Mouse (Mus musculus) effector memory CD4-positive, alpha-beta T cell, adult 5 months (primary cell): ENCODE measurements around the gene Cenpf. TPM values are rescaled to one million over a fixed set of nuclear protein-coding genes. Genes with fewer than 3 reads are reported as not detected.

Source experiments
- polyA plus RNA-seq: library from polyadenylated mRNA; unstranded; fragments of 100-300 nt; shearing (Covaris generic); gene quantifications from one replicate; pipeline ENCODE4 v1.2.1, GENCODE M21; 2017

Gene Cenpf
- 0.84 TPM for polyA plus RNA-seq

GRCm38 (mm10) chr1:189687654-189688387 is at the start of gene Cenpf:
Cenpf (minus strand) TSS chr1:189688086.

DNA sequence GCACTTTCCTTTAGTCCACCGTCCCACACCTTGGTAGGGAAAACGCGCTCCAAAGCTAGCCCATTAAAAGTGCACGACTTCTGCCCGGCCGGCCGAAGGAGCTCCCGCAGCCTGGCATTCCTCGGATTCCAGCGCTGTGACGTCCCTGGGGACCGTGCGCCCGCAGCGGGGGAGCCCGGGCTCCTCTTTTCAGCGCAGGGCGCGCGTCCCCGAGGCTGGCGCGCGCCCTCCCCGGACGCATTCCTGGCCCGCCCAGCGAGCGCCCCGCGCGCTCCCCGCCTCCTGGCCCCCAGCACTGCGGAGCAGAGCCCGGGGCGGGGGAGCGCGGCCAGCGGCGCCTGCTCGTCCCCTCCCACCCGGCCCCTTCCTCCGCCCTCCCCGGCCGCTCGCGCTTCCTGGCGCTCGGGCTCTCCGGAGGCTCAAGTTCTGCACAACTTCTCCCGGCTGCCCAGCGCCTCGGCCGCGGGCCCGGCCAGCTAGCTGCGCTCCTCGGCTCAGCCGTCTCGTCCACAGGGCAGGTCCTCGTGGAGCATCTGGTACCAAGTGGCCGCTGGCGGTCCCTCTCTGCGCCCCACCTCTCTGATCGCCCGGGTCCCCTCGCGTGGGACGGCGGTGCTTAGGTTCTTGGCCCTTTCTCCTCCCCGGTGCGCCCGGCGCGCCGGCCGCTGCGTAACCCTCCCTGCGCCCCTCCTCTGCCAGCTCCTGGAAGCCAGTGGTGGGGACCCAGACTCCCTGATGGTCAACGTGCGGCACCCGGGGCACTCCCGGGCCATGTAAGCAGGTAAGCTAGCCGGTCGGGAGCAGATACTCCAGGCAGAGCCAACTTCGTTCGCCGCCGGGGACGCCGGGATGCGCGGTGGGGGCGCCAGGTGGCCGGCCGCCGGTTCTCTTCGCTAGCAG is 40.2 kb upstream of the Cenpf start, which contains the start of gene Ptpn14:
TSS of gene Ptpn14 (plus strand) at position 385 of the 900 bp plus-strand sequence.

Other genes starting within 250 kb of the Cenpf start
- not detected for gene Ptpn14, start 40.2 kb upstream of the Cenpf start, polyA plus RNA-seq
- gene Smyd2, start 234.3 kb upstream of the Cenpf start, polyA plus RNA-seq: 14.5 TPM